Mouse (Mus musculus) adrenal gland (tissue): ENCODE data around the gene Dcaf4.

Source experiments
- intact Hi-C: fragments of 180-260 bp; cut with DNase I; formaldehyde crosslinking; loops from one replicate; pipeline ENCODE4 v1.15.1; 2025

The Dcaf4 gene

DNA sequence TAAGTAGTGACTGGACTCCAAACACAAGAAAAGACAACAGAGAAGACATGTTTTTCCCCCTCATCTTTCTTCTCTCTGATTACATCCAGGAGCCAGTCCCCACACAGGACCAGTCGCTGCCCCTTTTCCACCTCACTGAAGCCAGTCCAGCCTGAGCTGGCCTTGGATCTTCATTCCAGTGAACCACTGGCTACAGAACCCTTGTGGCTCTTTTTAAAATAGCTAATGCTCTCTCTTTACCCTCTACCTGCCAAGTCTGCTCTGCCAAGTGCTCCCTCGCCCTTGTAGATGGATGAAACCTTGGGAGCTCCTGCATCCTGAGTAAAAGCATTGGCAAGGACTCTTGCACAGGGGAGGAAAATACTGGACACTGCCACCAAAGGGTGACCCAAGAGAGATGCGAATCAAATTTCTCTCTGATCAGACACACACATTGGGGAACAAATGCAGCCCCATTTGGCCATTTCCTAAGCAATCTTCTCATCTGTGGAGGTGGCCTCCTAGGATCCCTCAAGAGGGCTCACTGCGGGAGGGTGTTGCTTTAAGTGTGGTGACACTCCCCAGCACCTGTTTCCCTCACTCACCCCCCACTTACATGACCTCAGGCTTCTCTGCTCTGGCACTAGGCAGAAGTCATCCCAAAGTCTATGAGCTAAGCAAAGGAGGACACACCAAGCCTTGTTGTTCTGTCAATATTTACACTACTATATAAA lies 24.9 kb upstream of the Dcaf4 start:
- intact Hi-C loops: loop anchor here (2.0 to 5.0 kb wide), 2 partner anchors 273 to 379 kb away; no protein-coding TSS in a partner anchor

GRCm38 (mm10) chr12:83495961-83496282 lies 24.3 kb upstream of the Dcaf4 start:
- intact Hi-C loops: loop anchor here (2.0 to 5.0 kb wide), 2 partner anchors 274 to 379 kb away; no protein-coding TSS in a partner anchor

GRCm38 (mm10) chr12:83496336-83496735 lies 23.9 kb upstream of the Dcaf4 start:
- intact Hi-C loops: loop anchor here (5.0 kb wide), 1 partner anchor 274 kb away; no protein-coding TSS in a partner anchor

DNA sequence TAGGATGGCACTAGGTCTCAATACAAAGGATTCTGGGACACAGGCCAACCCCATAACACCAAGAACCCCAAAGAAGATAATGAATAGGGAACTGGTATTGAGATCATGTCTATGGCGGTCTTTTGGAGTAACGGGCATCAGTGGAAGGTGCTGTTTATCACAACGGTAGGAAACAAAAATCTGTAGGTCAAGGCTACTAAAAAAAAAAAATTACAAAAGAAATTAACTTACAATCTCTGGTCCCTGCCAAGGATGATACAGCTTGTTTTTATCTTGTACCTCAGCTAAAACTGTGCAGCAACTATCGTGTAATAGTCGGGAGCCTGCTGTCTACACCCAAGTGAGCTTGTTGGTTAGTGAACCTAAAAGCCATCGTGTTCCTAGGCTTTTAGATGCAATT lies 23.5 kb upstream of the Dcaf4 start:
- intact Hi-C loops: loop anchor here (5.0 kb wide), 1 partner anchor 274 kb away; no protein-coding TSS in a partner anchor

GRCm38 (mm10) chr12:83497959-83498358 lies 22.3 kb upstream of the Dcaf4 start:
- intact Hi-C loops: loop anchor here (5.0 kb wide), 1 partner anchor 276 kb away; no protein-coding TSS in a partner anchor

- intact Hi-C loops: loop anchor here (5.0 kb wide), 1 partner anchor 277 kb away; no protein-coding TSS in a partner anchor
Measured at GRCm38 (mm10) chr12:83499256-83499655, 21.0 kb upstream of the Dcaf4 start.

GRCm38 (mm10) chr12:83502190-83502589 lies 18.1 kb upstream of the Dcaf4 start:
- intact Hi-C loops: loop anchor here (1.0 kb wide), 1 partner anchor 388 kb away; no protein-coding TSS in a partner anchor

GRCm38 (mm10) chr12:83506543-83506942 lies 13.7 kb upstream of the Dcaf4 start:
- intact Hi-C loops: no loop called here

- intact Hi-C loops: no loop called here
Measured at GRCm38 (mm10) chr12:83510586-83510985, 9.7 kb upstream of the Dcaf4 start.

DNA sequence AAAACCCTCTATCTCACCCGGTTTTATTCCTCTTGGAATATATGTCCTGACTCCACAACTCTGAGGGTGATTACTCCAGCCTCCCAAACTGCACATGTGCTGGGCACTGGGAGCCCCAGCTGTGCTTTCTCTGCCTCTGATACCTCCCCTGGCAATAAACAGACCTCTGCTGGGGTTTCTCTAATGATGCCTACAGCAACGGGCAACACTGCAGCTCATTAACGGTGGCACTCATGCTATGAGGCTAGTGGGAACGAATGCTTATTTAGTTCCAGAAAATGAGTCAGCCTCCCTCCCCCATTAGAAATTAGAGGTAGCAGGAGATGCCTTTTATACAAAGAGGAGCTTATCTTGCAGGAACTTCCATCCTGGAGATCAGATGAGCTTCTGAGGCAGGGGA lies 7.5 kb upstream of the Dcaf4 start:
- intact Hi-C loops: no loop called here

- intact Hi-C loops: no loop called here
Measured at GRCm38 (mm10) chr12:83513185-83513584, 7.1 kb upstream of the Dcaf4 start.

DNA sequence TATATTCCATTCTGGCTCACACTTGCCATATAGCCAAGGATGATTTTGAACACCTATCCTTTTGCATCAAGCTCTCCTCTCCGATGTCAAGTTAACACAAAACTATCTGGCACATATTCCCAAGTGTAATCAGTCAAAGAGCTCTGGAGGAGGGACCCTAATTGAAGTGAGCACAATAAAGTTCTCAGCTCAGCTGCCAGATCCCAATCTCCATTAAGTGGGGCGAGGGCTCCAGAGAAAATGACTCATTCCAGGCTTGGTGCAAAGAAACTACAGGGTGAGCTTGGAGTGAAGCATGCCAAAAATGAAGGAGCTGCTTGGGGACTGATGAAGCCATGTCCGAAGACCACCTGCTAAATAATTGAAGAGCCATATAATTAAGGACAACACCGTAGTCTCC lies 6.0 kb upstream of the Dcaf4 start:
- intact Hi-C loops: no loop called here

DNA sequence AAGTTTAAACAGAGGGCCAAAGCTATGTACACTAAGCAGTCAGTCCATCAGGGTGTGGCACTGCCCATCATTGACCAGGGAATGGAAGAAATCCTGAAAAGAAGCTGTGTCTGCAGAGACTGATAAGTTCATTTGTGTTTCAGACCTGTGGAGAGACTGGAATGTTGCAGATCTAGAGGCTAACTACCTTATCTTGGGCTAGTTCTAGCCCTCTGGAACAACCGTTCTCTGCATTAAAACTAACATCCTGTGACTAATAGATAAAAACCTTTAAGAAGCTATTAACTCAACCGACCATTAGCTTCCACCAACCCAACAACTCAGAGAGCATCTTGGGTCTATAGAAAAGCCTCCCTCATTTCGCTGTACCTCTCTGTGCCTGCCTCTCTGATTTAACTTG lies 2.7 kb upstream of the Dcaf4 start:
- intact Hi-C loops: no loop called here

DNA sequence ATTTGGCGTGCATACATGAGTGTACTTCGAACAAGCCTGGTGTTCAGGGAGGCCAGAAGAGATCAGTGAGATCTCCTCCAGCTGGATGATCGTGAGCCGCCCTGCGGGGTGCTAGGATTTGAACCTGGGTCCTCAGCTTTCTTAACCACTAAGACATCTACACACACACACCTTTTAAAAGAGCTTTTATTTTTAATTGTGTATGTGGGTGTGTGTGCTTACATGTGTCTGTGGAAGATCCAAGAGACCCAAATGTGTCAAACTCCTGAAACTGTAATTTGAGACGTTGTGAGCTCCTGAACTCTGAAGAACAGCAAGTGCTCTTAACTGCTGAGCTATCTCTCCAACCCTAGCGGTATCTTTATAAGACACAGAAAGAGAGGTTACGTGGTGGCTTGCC lies 817 bp downstream of the Dcaf4 start:
- intact Hi-C loops: loop anchor here (10.0 kb wide), 1 partner anchor 114 kb away; the partner anchor contains the start of gene Rbm25

DNA sequence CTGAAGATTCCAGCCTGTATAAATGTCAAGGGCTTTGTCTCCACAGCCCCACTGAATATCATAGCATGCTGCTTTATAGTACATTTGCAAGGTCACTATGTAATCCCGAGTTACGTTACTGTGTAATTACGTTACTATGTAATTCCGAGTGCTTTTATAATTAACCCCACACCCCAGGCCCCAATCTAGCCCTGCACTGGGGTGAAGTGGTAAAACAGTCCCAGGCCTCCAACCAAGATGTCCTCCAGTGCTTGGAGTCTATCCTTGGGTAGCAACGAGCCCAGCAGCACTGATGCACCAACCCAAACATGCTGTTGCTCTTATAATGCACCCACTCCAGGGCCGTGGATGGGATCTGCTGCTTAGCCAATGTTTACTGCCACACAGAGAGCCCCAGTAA lies 2.8 kb downstream of the Dcaf4 start:
- intact Hi-C loops: loop anchor here (10.0 kb wide), 1 partner anchor 112 kb away; the partner anchor contains the start of gene Rbm25

DNA sequence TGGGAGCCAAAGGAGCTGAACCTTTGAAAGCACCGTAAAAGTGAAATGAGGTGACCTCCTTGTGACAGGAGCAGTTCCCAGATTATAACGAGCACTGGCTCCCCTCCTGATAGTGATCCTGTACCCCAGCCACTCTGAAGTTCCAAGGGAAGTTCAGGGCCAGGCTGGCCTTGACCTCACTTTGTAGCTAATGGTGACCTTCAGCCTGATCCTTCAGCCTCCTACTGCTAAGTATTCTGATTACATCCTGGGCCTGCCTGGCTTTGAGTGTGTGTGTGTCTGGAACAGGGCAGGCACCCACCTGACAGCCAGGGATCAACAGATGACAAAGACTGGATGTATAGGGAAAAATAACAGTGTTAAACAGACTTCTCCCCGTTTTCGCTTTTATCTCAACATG lies 3.6 kb downstream of the Dcaf4 start:
- intact Hi-C loops: loop anchor here (10.0 kb wide), 1 partner anchor 111 kb away; the partner anchor contains the start of gene Rbm25

- intact Hi-C loops: loop anchor here (10.0 kb wide), 1 partner anchor 110 kb away; the partner anchor contains the start of gene Rbm25
Measured at GRCm38 (mm10) chr12:83524329-83524728, 4.1 kb downstream of the Dcaf4 start.

GRCm38 (mm10) chr12:83525822-83526544 lies 5.7 kb downstream of the Dcaf4 start:
- intact Hi-C loops: loop anchor here (10.0 kb wide), 1 partner anchor 109 kb away; the partner anchor contains the start of gene Rbm25

DNA sequence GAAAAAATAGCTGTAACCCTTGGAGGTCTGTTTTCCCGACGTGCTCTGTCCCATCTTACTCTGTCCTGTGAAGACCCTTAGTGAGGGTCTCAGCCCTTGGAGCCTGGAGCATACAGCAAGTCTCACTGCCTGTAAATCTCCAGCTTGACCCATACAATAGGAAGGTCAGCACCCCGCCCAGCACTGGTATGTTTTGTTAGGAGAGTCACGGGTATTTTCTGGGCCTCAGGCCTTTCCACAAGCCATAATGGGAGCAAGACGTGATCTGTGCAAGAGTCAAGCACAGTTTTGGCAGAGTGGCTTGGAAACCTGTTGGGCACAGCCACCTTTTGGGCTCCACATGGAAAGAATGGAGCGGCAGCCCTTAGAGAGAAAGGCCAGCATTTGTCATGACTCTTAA lies 7.5 kb downstream of the Dcaf4 start:
- intact Hi-C loops: loop anchor here (10.0 kb wide), 1 partner anchor 107 kb away; the partner anchor contains the start of gene Rbm25

GRCm38 (mm10) chr12:83528665-83529064 lies 8.4 kb downstream of the Dcaf4 start:
- intact Hi-C loops: loop anchor here (10.0 kb wide), 1 partner anchor 106 kb away; the partner anchor contains the start of gene Rbm25

GRCm38 (mm10) chr12:83531992-83532391 lies 11.7 kb downstream of the Dcaf4 start:
- intact Hi-C loops: no loop called here

GRCm38 (mm10) chr12:83532966-83533365 lies 12.7 kb downstream of the Dcaf4 start:
- intact Hi-C loops: no loop called here
